Mouse (Mus musculus) kidney, adult 2 months (tissue): ENCODE data around the gene Ckm.

ENCODE experiments used
- CTCF ChIP-seq: fragments of 200-500 bp; conservative IDR thresholded peaks from 2 replicates; pipeline ENCODE4 v1.5.1; 2011; ENCODE audit warnings: low read depth, mild to moderate bottlenecking, control low read depth, low read length, moderate library complexity, mixed read lengths; ENCODE audit not compliant: insufficient read depth, insufficient read length
- POLR2A ChIP-seq: fragments of 200-500 bp; IDR thresholded peaks from one replicate; pipeline ENCODE4 v1.6.1; 2011; ENCODE audit warnings: low read depth, low read length, control low read depth

DNA sequence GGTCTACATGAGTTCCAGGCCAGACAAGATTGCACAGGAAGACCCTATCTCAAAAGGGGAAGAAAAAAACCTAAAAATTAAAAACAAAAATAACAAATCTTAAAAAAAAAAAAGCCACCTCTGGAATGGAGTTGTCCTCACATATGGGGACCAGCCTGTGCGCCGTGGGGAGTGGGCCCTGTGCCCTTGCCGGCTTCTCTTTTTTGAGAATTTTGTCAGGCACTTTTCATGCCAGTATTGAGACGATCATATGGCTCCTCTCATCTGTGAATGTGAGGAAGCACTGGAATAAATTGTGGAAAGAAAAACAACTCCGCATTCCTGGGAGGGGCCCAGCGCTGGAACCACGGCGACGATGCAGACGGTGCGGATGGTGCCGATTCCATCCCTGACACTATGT, 44.6 kb downstream of the Ckm start:
- TF ChIP-seq CTCF (no peak), POLR2A (no peak)
